Mouse (Mus musculus) kidney, adult 18-20 months (tissue): ENCODE data around the gene Gjc3.
"Not testable (repeated sequence)": the region's sequence is repeated elsewhere in the genome, so short reads cannot be mapped to it uniquely, and the experiment has no call there.

Experiments used
- DNase-seq: peaks from one replicate; pipeline ENCODE4 v3.0.0; 2021

Gene Gjc3

GRCm38 (mm10) chr5:137962945-137963344 lies at the start of gene Gjc3:
Gene Gjc3, minus strand, starts transcription at chr5:137963098.
- DNase-seq: no peak

- no peak for DNase-seq
These were observed 49.5 kb upstream of the Gjc3 start for GRCm38 (mm10) chr5:138012382-138012781.

- DNase-seq: no peak
These were observed 46.5 kb upstream of the Gjc3 start for GRCm38 (mm10) chr5:138009437-138009836.

DNA sequence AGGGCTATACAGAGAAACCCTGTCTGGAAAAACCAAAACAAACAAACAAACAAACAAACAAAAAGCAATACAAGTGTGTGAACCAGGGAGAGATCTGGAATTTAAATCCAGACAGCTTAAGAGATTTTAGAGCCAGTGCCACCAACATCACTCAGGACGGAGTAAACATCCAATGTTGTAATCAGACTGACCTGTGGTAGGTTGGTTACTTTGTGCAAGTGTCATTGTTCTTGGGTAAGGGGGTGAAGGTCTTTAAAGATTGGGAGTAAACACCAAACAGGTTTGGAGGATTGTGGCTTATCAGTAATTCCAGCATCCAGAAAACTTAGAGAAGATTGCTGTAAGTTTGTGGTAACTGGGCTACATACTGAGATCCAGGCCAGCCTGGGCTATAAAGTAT lies 23.5 kb upstream of the Gjc3 start:
- no peak for DNase-seq

- peak; percentile 63 for DNase-seq
These were observed 18.4 kb upstream of the Gjc3 start, which contains the start of gene Azgp1 for GRCm38 (mm10) chr5:137981300-137981699. Gene Azgp1, plus strand, starts transcription at chr5:137981520.

- DNase-seq: no peak
These were observed 16.2 kb upstream of the Gjc3 start for GRCm38 (mm10) chr5:137979081-137979480.

GRCm38 (mm10) chr5:137977291-137977690 lies 14.4 kb upstream of the Gjc3 start:
- DNase-seq: peak; percentile 6

GRCm38 (mm10) chr5:137975434-137975833 lies 12.5 kb upstream of the Gjc3 start:
- no peak for DNase-seq

GRCm38 (mm10) chr5:137974724-137975123 lies 11.8 kb upstream of the Gjc3 start:
- DNase-seq: no peak

DNA sequence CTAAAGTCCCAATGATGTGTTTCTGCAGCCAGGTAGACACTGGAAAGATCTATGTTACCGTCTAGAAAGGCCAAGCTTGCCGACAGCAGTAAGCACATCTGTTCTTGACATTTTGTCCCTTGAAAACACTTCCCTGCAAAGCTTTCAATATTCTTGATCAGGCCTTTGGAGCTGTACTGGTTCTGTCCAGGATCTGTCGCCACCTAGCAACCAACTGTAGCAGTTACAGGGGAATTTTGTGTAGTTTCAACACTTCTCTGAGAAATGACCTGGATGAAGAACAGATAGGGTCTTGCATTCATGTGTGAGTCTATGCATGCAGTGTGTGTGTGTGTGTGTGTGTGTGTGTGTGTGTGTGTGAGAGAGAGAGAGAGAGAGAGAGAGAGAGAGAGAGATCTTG lies 10.8 kb upstream of the Gjc3 start:
- no peak for DNase-seq

- DNase-seq: no peak
These were observed 10.3 kb upstream of the Gjc3 start for GRCm38 (mm10) chr5:137973161-137973560.

DNA sequence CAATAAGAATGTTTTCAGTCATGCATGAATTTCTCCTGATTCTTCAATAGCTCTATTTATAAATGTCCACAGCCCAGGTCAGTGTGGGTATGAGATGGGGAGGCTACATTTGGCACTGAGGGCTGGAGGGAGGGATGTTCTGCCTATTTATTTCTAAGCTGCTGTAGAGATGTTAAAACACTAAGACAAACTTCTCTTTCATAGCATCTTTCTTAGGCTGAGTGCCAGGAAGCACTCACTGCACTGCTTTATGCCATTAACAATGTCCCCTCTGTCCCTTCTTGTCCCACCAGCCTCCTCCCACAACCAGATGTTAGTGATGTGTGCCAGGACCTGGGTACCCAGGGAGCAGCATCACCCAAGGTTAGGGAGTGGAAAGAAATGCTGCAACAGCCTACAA lies 3.6 kb upstream of the Gjc3 start:
- no peak for DNase-seq

- DNase-seq: no peak
These were observed 6.5 kb downstream of the Gjc3 start for GRCm38 (mm10) chr5:137956404-137956803.

DNA sequence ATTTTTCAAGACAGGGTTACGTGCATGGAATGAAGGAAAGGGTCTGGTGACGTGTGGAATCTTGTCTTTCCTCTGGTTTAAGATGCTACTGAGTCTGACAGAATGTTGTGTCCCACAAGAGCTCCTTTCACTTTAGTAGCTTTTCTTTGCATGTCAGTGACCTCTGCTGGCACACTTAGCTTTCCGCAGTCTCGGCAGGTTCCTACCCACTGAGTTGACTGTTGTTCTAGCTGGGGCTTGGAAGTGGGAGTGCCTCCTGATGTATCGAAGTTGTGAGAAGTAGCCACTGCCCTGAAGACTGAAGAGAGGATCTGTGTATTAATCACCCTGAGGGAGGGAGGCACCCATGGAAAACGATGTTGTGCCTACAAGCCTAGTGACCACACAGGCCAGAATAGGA lies 11.7 kb downstream of the Gjc3 start:
- DNase-seq: peak; percentile 60

- no peak for DNase-seq
These were observed 15.6 kb downstream of the Gjc3 start for GRCm38 (mm10) chr5:137947303-137947702.

- DNase-seq: no peak
These were observed 19.8 kb downstream of the Gjc3 start for GRCm38 (mm10) chr5:137943133-137943532.

DNA sequence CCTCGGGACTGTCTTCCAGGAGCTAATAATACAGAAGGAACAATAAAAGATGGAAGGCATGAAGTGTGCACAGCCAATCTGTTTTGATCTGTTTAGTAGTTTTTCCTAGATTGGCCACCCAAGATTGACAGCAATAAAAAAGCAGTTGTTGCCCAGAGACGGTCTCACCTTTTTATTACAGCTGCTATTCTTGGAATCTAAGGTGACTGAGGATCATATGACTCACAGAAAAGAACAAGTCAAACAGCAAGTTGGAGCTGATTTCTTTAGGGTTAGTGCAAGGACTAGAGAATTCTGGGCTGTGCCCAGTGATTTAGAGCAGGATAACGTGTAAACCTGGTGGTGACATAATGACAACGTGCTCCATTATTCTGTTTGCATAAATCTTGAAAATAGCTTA lies 21.9 kb downstream of the Gjc3 start:
- DNase-seq: no peak

DNA sequence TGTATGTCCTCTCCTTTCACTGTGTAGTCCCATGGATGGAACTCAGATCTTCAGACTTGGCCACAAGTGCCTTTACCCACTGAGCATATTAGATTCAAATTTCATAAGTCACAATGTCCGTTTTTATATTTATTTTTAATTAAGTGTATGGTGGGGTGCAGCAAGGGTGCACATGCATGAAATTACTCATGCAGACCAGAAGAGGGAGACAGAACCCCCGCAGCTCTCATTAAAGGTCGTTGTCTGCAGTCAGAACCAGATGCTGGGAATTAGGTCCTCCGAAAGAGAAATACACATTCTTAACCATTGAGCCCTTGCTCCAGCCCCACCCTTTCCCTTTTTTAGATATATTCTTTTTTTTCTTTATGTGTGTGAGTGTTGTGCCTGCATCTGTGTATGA lies 25.7 kb downstream of the Gjc3 start:
- DNase-seq: no peak

GRCm38 (mm10) chr5:137936486-137936885 lies 26.4 kb downstream of the Gjc3 start:
- no peak for DNase-seq

GRCm38 (mm10) chr5:137933934-137934333 lies 29.0 kb downstream of the Gjc3 start:
- not testable (repeated sequence) for DNase-seq

DNA sequence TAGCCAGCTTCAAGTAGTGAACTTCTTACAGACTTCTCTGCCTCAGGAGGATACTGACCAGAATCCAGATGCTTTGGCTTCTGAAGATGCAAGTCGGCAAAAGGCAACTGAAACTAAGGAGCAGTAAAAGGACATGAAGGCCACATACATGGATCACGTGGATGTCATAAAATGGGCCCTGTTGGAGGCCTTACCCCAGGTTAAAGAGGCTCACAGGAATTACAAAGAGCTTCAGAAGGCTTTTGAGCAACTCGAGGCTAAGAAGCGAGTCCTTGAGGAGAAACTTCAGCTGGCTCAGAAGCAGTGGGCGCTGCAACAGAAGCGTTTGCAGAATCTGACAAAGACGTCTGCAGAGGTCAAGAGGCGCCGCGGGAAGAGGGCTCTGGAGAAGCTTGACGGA lies 34.5 kb downstream of the Gjc3 start:
- no peak for DNase-seq

DNA sequence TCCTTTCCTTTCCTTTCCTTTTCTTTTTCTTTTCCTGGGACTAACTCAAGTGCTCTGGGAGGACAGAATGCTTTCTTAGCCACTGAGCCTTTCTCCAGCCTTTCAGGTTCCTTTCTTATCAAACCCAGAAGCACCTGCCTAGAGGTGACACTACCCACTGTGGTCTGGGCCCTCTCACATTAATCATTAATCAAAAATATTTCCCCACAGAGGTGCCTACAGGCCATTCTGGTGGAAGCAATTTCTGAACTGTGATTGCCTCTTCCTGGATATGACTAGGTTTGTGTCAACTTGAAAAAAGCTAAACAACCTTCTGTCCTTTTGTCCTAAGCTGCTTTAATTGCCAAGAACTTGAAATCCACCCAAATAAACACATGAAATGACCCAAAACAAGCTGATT lies 40.7 kb downstream of the Gjc3 start:
- DNase-seq: peak; percentile 4

DNA sequence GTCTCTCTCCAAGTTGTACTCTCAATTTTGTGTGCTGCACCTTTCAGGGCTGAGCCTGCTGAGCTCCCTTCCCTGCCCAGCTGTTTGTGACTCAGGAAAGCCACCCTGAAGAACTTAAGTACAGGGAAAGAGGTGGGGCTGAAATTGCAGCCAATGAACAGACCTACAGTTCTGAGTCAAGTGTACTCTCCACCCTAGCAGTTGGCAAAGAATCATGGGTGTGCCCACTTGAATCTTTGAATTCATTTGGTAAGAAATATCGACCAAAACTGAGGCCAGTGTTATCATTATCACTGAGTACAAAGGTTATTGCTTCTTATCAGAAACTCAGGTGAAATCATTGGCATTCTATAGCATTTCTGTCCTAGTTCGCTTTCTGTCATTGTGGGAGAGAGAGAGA lies 41.4 kb downstream of the Gjc3 start, which contains the start of gene Cyp3a13:
Gene Cyp3a13 (minus strand): TSS at position 88 of the 400 bp plus-strand sequence.
- no peak for DNase-seq

- peak; percentile 58 for DNase-seq
These were observed 47.3 kb downstream of the Gjc3 start for GRCm38 (mm10) chr5:137915550-137915949.

DNA sequence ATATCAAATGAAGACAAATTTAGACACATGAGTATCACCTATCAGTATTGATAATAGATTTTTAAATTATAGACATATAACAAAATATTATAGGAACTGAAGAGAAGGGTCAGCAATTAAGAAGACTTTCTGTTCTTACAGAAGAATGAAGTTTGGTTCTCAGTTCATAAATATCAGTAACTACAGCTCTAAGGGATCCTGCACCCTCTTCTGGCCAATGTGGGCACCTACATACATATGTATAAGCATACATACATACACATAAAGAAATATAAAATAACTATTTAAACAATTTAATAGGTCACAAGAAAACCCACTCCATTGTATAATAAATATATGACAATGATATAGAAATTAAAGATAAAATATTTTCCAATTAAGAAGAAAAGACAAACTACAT lies 48.4 kb downstream of the Gjc3 start:
- DNase-seq: no peak
